Mouse (Mus musculus) forebrain, embryonic 11.5 days (tissue): Measurements from ENCODE around the gene Ap1m2. TPM values are rescaled to one million over a fixed set of nuclear protein-coding genes. Genes with fewer than 3 reads are reported as not detected.

Experiments
- polyA plus RNA-seq: library from polyadenylated mRNA; unstranded; fragments of >200 nt; fragmentation: Nextera tagmentation; extraction: Ambion mirVana; gene quantifications from 2 replicates; pipeline ENCODE4 v1.2.1, GENCODE M21; 2014

The Ap1m2 gene
- polyA plus RNA-seq, 1 experiment from 2014 or later, result 2.6 TPM

Other genes starting within 250 kb of the Ap1m2 start
- gene Zglp1, start 245.2 kb downstream of the Ap1m2 start, polyA plus RNA-seq, result 1.2 and 2.9 TPM in 2 replicates
- 1.4 and 1.5 TPM in 2 replicates for gene Gm49373, start 239.2 kb downstream of the Ap1m2 start, polyA plus RNA-seq
- gene Fdx1l, start 238.7 kb downstream of the Ap1m2 start, polyA plus RNA-seq, result 46.9 and 54.6 TPM in 2 replicates
- 3.9 and 4.5 TPM in 2 replicates for gene Gm38431, start 220.3 kb downstream of the Ap1m2 start, polyA plus RNA-seq
- 118 and 124 TPM in 2 replicates for gene Raver1, start 220.3 kb downstream of the Ap1m2 start, polyA plus RNA-seq
- gene Tyk2, start 181.1 kb downstream of the Ap1m2 start, polyA plus RNA-seq, result 10.3 and 10.8 TPM in 2 replicates
- 300 and 308 TPM in 2 replicates for gene Cdc37, start 162.4 kb downstream of the Ap1m2 start, polyA plus RNA-seq
- 7.0 and 8.4 TPM in 2 replicates for gene Pde4a, start 146.6 kb downstream of the Ap1m2 start, polyA plus RNA-seq
- gene Keap1, start 73.0 kb downstream of the Ap1m2 start, polyA plus RNA-seq, result 35.9 and 41.3 TPM in 2 replicates
- gene S1pr5, start 63.9 kb downstream of the Ap1m2 start, polyA plus RNA-seq, result 0.09 and 0.11 TPM in 2 replicates
- gene Atg4d, start 47.0 kb downstream of the Ap1m2 start, polyA plus RNA-seq, result 55.7 and 57.9 TPM in 2 replicates
- gene Kri1, start 24.4 kb downstream of the Ap1m2 start, polyA plus RNA-seq, result 16.3 and 22.3 TPM in 2 replicates
- gene Cdkn2d, start 20.9 kb downstream of the Ap1m2 start, polyA plus RNA-seq, result 58.6 and 60.8 TPM in 2 replicates
- gene Slc44a2, start 8.4 kb upstream of the Ap1m2 start, polyA plus RNA-seq, result 71.0 and 76.3 TPM in 2 replicates
- gene Ilf3, start 55.5 kb upstream of the Ap1m2 start, polyA plus RNA-seq, result 295 and 297 TPM in 2 replicates
- gene Qtrt1, start 99.5 kb upstream of the Ap1m2 start, polyA plus RNA-seq, result 58.2 and 61.5 TPM in 2 replicates
- 72.8 and 74.0 TPM in 2 replicates for gene Dnm2, start 112.6 kb upstream of the Ap1m2 start, polyA plus RNA-seq
- gene Tmed1, start 197.9 kb upstream of the Ap1m2 start, polyA plus RNA-seq, result 83.1 and 83.5 TPM in 2 replicates
- 5.6 and 5.7 TPM in 2 replicates for gene AB124611, start 213.8 kb upstream of the Ap1m2 start, polyA plus RNA-seq
- gene Carm1, start 234.6 kb upstream of the Ap1m2 start, polyA plus RNA-seq, result 78.0 and 93.0 TPM in 2 replicates